Mouse (Mus musculus) retina, postnatal 1 day (tissue): ENCODE measurements at regions not wholly inside any gene's neighbourhood (a gene's known extent, or its start where the extent isn't known, plus 50 kb on each side); places are given as distances from the start of the nearest gene placed in this dataset.

Source experiments
- DNase-seq: peaks from one replicate; pipeline ENCODE4 v3.0.0-alpha.2; 2012

DNA sequence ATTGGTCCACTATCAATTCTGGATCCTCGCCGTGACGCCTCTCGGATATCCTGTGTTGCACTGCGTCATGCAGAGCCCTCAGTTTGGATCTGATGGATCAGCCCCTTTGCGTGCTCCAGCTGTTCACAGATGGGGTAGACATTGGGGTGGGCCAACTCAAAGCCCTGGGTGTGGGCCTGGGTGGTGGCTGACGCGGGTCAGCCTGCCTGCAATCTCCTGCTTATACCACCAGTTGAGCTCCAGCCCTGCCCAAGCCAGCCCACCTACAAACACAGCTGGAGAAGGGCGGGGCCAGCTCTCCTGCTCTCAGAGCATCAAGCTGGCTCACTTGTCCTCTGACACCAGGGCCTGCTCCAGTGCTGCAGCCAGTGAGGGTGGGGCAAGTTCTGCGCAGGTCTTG, 73.1 kb downstream of the Rps15a start:
- no peak for DNase-seq

DNA sequence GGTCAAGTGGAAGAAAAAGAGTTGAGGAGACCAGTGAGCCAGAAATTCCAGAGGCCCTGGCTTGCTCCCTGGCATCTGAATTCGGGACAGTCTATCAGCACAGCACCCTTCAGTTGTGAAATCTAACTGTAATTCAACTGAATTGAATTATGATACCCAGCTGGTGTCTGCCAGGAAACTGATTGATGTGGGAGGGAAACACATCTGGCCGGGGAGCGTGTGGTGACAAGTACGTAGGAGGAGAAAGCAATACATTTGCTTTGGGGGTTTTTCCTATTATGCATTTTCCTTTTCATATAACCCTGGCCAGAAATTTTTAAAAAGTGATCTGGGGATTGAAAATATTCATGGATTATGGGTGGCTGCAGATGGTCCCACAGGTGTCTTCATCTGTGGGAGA, 76.1 kb downstream of the Rps15a start:
- no peak for DNase-seq

DNA sequence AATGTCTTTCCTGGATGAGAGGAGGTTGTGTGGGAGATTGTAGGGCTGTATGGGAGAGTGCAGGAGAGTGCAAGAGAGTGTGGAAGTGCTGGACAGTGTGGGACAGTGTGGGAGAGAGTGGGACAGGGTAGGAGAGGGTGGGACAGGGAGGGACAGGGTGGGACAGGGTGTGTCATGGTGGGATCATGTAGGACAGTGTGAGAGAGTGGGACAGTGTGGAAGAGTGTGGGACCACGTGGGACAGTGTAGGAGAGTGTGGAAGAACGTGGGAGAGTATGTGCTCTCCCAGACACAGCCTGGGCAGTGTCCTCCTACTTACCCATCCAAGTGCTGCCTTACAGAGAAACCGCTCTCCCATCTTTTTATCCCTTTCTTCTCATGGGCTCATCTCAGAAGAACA, 78.9 kb downstream of the Rps15a start:
- DNase-seq, result no peak

DNA sequence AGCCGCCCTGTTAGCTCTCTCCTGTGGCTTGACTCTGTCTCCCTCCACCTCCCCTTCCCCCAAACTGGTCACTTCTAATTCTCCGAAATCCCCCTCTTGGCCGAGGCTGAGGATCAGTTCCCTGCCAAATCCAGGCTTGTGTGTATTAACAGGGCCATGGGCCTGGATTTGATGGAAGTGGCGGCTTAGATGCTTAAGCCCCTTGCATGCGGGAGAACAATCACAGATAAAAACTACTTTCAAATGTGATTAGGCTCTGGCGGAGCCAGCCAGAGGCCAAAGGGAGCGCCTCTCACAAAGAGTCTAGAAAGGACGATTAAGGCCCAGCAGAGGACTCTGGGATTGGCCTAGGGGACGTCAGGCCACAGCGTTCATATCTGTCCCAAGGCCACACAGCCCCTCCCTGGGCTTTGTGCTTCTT, 89.9 kb downstream of the Rps15a start:
- peak; percentile 89 for DNase-seq

DNA sequence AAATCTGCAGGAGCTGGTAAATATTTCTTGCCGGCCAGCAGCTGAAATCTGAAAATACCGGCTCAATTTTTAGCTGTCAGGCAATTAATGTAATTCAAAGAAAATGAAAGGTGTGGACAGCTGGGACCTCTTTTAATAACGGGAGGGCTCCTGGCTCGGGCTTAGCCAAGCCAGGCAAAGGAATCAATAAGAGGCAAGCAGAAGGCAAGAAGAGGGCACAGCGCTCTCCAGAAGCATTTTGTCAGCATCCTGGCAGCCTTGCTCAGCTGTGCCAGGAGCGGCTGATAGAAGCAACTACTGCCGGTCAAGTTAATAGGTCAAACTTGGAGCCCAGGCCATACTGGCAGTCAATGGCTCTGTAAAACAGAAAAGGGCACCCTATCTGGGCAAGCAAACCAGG, 111.4 kb downstream of the Rps15a start:
- DNase-seq, result no peak

DNA sequence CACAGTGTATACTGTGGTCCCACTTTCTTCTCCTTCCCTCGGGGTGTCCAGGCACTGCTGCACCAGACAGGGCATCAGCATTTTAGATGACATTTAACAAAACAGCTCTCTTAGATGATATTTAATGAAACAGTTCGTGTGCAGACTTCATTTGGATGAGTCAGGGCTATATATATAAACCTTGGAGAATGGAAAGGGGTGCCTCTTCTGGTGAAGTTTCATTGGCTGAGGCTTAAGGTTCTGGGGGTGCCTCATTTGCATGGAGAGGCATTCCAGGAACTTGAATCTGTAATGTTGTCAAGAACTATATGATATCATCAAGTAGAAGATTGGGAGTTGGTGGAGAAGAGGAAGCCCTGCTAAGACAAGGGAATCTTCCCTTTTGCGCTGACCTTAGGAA, 114.1 kb downstream of the Rps15a start:
- DNase-seq, result no peak

DNA sequence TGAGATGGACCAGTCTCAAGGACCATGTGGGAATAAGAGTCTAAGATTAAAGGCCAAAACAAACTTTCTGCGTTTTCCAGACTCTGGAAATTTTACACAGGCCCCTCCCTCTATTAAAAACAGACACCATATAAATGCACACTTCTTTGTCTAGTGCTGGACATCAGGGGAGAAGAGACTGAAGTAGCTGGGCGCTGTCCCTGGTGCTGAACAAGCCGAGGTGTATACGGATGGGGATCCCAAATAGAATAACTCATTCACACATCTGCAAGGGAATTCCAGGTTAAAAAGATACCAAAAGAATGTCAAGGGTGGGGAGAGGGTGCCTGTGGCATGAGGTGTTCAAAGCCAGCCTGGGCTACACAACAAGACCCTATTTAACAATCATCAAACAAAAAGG, 114.9 kb downstream of the Rps15a start:
- peak; percentile 58 for DNase-seq

DNA sequence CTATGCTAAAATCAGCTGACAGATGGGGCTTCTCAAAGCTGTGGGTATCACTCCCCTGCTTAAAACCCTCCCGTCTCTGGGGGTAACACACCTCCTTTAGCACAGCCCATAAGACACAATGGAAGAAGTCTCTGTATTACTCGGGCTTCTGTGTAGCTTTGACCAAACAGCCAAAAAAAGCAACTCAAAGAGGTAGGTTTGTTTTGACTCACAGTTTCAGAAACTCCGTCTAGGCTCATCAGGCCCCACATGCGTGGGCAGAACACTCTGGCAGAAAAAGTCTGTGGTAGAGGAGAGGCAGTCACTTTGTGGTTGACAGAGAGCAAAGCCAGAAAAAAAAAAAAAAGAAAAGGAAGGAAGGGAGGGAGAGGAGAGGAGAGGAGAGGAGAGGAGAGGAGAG, 133.8 kb downstream of the Rps15a start:
- DNase-seq, result no peak

DNA sequence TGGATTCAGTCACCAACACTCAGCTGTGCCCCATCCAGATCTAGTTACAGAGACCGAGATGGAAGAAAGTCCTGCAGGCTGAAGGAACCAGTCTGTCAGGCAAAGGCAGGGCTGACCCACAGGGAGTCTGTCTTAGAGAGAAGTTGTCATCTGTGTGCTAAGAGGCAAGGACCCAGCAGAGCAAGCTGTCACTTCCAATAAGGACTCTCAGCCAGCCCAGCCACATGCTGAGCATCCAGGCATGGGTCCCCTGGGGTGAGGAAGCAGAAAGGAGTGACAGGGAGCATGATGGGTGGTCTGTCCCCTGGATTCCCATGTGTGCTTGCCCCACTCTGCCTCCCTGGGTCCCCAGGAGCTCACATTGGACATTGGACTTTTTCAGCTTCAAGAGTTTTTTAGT, 144.8 kb downstream of the Rps15a start:
- DNase-seq, result peak; percentile 64

DNA sequence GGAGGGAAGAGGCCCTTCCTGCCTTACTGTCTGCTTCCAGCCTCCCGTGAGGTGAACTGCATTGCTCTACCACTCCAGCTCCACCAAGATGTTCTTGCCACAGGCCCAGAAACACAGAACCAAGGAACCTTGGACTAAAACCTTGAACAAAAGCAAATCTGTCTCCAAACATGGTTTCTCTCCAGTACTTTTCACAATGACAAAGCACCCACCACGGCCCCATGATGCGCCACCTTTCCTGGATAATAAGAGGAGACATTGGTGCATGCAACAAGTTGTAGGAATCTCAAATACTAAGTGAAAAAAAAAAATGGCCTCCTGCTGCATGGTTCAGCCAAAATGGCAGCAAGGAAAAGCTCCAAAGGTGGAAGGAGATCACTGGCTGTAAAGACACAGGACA, 172.6 kb downstream of the Rps15a start:
- DNase-seq, result no peak

DNA sequence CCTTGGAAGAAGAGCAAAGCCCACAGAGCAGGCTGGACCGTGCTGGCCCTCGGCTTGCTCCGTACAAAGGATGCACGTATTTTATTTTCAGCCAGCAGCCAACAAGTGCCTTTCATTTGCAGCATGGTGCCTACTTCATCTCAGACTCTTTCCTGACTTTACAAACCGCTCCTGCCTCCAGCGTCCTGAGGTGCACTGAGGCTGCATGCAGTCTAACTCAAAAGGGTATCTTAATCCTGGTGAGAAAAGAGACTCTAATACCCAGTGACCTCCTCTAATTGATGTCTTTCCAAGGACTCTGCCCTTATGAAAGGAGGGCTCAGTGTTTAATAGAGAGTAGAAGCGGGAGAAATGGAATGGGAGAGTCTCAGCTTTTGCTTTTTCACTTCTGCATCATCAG, 176.4 kb downstream of the Rps15a start:
- peak; percentile 7 for DNase-seq

DNA sequence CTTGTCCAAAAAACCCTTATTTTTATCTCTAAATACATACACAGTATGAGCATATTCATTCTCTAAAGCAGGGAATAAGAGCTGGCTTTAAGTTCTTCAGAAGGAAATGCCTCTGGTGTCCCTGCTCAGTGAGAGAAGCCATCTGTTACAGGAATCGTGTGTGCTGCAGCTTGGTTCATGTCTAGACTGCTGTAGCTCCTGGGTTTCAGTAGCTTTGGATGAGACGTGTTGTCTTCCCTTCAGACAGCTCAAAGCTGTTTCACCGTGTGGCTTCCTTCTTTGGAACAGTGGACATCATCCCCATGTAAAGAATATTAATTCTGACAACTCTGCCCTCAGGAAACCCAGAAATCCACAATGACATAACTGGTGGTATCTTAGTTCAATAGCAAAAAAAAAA, 181.1 kb downstream of the Rps15a start:
- peak; percentile 64 for DNase-seq

DNA sequence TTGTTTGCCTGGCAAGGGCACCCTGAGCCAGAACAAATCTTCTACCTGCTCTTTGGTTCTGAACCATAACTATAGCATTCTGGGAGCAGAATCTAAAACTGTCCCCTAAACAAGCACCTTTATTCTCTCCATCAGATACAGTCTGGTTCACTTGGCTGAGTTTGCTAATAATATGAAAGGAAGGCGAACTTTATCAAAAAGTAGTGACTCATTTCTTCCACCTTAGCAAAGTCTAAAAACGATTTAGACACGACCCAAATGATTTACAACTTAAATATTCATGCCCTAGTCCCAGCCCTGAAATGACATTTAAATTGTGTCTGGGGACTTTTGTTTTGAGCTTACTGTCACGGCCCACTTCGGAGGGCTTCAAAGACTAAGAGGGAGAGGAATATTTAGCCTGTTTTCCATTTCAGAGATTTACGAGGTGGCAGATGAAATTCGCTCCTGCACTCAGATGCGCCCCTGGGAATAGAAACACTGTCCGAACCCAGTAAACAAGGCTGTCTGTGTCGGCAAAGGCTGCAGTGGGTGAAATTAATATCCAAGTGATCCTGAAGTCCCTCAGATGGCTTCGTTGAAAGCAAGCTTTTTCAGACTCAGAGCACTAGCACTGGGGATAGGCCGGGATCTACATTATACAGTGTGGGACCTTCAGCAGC, 184.6 kb downstream of the Rps15a start:
- DNase-seq, result no peak

DNA sequence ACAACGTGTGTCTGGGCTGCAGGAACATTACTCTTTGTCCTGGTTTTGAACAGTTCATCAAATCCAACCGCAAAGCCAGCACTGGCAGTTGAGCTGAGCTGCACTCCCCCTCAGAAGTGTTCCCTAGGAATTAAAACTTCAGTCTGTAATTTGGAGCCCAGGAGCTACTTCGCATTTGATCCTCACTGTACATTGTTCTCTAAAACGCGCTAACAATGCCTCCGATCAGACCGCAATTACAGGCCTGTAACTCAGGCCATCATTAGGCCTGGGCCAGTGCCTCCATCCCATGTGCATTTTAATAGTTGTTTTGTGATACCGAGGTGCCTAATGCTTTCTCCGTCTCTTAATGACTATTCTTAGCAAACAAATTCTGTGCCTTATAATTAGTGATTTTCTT, 185.6 kb downstream of the Rps15a start:
- peak; percentile 34 for DNase-seq

DNA sequence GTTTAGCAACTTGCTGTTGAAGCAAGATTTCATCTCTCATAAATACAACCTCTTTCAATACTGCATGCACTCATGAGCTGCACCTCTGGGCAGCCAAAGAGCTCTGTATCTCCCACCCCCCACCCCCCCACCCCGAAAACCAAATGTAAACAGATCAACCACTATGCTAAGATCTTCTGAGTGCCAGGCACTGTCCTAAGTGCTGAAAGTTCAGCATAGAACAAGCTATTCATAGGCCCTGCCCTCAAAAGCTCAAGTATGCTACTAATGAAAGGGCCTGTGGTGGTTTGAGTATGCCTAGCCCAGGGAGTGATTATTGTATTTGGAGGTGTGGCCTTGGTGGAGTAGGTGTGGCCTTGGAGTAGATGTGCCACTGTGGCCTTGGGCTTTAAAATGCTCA, 189.6 kb downstream of the Rps15a start:
- DNase-seq, result peak; percentile 20

DNA sequence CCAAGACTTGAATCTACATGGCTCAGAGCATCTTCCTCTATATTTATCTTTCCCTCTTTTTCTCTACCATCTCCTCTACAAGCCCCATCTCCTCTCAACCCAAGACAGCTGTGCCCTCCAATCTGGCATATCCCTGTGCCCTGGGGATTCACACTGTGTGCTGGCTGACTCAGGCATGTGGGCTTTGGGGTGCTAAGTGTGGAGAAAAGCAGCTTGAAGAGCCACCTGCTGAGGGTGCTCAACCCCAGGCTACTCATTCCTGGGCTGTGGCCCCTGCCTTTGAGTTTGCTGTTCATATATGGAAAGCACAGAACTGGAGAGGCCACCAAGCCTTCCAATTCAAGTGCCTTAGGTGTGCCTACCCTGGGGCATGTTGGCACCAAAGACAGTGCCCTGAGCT, 193.7 kb downstream of the Rps15a start:
- DNase-seq, result no peak

DNA sequence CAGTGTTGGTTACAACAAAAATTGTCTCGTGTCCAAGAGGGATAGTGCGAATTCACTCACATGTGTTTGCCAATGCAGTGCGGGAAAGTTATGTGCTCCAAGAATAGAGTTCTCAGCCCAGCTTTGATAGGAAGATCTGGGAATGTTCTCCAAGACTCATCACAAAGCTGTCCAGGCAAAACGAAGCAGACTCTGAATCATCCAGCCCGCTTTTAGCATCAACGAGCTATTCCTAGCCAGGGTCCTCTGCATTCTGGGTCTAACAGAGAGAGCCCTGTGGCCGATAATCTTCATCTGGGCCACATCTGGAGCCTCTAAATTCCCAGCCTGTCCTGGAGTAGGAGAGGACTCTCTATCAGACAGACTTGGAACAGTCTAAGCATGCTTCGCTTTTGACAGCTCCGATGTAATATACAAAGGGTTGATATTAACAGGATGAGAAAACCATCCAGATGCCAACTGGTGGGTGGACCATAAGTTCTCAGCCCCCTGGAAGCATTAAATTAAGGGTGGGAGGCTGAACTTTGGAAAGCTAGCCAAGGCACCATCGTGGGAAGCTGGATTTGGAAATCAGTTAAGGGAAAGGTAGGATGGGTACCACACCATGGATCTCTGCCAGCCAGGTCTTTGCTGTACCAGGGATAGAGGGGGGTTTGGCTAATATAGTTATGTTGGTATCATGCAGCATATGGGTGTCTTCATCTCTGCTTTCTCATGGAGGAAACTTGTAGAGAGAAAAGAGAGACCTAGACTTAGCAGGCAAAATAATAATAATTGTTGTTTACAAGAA, 197.6 kb downstream of the Rps15a start:
- no peak for DNase-seq

DNA sequence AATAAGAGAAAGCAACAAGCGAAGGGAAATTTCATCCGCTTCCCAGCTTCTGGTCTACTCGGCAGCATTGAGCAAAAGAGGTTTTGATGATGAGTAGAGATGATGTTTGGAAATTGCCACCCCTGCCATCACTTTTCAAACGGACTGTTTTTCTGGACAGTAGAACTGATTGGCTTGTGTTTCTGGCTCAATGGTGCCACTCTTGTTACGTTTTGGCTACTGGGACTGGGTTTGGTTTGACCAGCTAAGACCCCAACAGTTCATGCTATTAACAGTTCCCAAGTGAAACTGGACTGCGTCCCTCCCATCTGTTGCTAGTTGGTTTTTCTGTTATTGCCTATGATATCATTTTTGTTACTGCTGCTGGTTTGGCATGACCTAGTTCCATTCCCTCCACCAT, 199.1 kb downstream of the Rps15a start:
- no peak for DNase-seq

DNA sequence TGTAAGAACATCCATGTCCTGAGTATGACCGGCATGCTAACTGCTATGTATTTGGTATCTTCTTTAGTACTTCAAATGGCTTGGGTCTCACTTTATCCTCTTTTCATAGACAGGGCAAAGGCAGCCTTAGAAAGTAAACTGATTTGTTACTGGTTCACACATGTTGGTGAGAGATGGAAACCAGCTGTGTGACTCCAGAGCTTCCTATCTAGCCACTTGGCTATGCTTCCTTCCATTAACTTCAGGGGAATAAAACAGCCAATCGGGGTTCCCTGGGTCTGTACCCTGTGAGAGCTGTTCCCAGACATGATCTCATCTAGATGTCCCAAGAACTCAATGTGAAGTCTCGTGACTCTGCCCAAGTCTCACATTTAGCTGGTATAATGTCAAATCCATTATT, 203.5 kb downstream of the Rps15a start:
- DNase-seq, result no peak

DNA sequence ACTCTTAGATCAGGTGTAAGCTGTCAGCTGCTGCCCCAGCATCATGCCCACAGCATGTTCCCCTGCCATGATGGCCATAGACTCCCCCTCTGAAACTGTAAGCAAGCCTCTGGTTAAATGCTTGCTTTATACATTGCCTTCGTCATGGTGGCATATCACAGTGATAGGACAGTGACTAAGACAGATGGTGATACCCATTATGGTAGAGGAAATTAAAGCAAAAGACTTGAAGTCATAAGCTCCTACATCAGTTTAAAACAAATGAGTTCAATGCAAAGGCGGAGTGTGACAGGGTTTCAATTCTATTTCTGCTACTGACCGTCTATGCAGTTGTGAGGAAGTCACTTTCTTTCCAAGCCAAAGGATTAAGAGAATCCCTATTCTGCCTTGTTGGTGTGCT, 204.9 kb downstream of the Rps15a start:
- DNase-seq, result no peak

DNA sequence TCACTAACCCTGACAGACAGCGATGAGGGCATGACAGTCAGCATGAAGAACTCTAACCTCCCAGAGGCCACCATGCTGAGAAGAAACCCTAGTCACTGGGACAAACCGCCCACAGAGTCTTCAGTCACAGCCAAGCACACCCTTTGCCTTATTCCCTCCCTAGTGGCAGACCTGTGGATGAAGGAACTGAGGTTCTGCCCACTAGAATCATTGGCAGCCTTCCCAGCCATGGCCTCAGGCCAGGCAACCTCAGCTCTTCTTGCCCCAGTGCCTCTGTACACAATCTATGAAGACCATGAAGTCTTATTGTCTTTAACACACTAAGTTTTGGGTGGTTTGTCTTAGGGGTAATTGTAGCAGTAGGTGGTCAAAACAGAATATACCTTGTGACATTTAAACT, 219.5 kb downstream of the Rps15a start:
- no peak for DNase-seq

DNA sequence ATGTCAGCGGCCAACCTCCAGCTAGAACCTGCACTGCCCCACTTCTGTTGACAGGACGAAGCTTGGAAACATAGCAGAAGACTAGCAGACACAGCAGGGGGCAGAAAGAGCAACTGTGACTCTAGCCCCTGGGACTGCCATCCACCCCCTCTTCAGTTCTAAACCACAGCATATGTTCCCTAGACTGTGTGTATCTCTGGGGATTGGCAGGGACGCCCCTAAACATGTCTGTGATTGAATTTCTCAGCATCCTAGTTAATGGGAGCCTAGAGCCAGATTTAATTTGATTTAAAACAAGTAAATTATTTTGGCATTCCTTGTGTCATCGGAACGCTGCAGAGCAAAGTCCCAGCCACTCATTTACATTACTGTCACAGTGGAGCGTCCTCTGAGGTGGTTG, 228.7 kb downstream of the Rps15a start:
- DNase-seq, result peak; percentile 19

DNA sequence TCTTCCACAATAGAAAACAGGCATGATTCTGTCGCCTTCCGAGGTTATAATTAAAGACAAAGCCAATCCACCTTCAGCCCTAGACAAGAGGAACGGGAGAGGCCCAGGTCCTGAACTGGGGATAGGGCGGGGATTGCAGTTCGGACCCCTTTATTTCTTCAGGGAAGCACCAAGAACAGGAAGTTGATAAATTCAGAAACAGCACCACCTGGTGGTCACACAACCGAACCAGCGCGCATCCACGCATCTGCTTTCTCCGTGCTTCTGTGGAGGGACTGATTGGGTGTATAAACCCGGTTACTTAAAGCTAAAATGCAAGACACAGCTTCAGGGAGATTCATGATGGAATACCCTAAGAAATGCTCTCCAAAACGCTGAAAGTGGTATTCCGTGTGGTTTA, 233.2 kb downstream of the Rps15a start:
- peak; percentile 84 for DNase-seq

DNA sequence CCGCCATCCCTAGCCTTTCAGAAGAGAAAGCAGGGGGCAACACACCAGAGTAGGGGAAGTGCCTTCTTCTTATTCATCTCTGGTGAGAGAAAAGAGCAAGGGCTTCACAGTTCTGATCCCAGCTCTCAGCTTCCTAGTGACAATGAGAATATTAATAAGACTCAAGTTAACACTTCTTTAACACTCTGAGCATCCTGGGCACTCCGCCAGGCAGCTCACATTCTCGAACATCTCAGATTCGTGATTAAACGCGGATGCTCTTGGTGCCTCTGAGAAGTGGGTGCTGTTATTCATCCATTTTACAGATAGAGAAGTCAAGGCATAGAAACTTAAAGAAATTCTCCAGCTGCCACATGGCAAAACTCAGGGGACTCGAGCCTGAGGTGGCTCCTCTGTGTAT, 237.1 kb downstream of the Rps15a start:
- no peak for DNase-seq

DNA sequence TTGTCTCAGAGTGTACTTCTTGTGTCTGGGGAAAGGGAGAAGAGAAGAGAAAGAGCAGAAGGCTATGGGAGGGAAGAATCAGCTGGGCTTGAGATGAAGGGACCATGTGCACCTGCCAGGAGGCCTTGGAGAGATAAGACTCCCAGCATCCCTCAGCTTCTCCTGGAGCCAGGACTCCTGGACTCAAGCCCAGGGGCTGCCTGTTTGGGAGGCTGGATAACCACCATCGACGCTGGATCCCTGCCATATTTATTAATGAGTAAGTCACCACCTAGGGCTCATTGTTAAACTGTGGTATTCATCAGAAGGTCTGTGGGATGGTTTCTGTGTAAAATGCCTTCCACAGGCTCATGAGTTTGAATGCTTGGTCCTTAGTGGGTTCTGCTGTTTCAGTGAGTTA, 240.7 kb downstream of the Rps15a start:
- DNase-seq, result no peak
